Mouse (Mus musculus) heart, postnatal 0 days (tissue): ENCODE data around the gene Mbnl2.
"Not testable (repeated sequence)": the region's sequence is repeated elsewhere in the genome, so short reads cannot be mapped to it uniquely, and the experiment has no call there.

Experiments used
- CTCF ChIP-seq: IDR thresholded peaks from 2 replicates; pipeline ENCODE4 v1.5.1; 2016; ENCODE audit warnings: antibody characterized with exemption, control low read depth, low read depth
- EP300 ChIP-seq: IDR thresholded peaks from 2 replicates; pipeline ENCODE4 v1.6.1; 2016; ENCODE audit warnings: antibody characterized with exemption, low read depth

DNA sequence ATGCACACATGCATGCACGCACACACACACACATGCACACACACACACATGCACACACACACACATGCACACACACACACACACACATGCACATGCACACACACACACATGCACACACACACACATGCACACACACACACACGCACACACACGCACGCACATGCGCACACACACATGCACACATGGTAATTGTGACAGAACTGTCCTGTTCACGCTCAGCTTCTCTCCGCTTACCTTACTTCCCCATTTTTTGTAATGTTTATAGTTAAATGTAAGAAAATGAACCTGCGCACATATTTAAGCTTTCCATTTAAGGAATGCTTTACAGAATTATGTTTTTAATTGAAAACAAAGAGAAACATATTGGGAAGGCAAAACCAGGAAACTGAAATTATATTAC lies 84.1 kb downstream of the Mbnl2 start:
- TF ChIP-seq CTCF, EP300: not testable (repeated sequence)
